Mouse (Mus musculus) embryonic facial prominence, embryonic 13.5 days (tissue): ENCODE measurements around the gene Mrps35. TPM values are rescaled to one million over a fixed set of nuclear protein-coding genes. Genes with fewer than 3 reads are reported as not detected.

ENCODE experiments used
- ATAC-seq: fragments of 200-750 bp; cut with Nextera tagmentation; 2 replicates; pipeline ENCODE4 v1.8.0; 2017; ENCODE audit warnings: low read depth; ENCODE audit not compliant: insufficient number of reproducible peaks, insufficient read depth, low FRiP score, low TSS enrichment
- H3K27ac ChIP-seq: fragments of 300-500 bp; sonication (generic); 2 replicates; pipeline ENCODE4 v1.5.1; 2015; ENCODE audit warnings: moderate library complexity, mild to moderate bottlenecking, inconsistent platforms
- H3K27me3 ChIP-seq: fragments of 300-500 bp; sonication (generic); 2 replicates; pipeline ENCODE4 v1.6.1; 2015; ENCODE audit warnings: mild to moderate bottlenecking, inconsistent platforms
- H3K36me3 ChIP-seq: fragments of 300-500 bp; sonication (generic); 2 replicates; pipeline ENCODE4 v1.6.1; 2015; ENCODE audit warnings: mild to moderate bottlenecking, inconsistent platforms
- H3K4me1 ChIP-seq: fragments of 300-500 bp; sonication (generic); 2 replicates; pipeline ENCODE4 v1.6.1; 2015; ENCODE audit warnings: inconsistent platforms
- H3K4me2 ChIP-seq: fragments of 300-500 bp; sonication (generic); 2 replicates; pipeline ENCODE4 v1.6.1; 2015; ENCODE audit warnings: moderate library complexity, mild to moderate bottlenecking, inconsistent platforms
- H3K4me3 ChIP-seq: fragments of 300-500 bp; sonication (generic); 2 replicates; pipeline ENCODE4 v1.5.1; 2015; ENCODE audit warnings: mild to moderate bottlenecking, inconsistent platforms
- H3K9ac ChIP-seq: fragments of 300-500 bp; sonication (generic); 2 replicates; pipeline ENCODE4 v1.6.1; 2015; ENCODE audit warnings: mild to moderate bottlenecking, inconsistent platforms
- H3K9me3 ChIP-seq: fragments of 300-500 bp; sonication (generic); 2 replicates; pipeline ENCODE4 v1.6.1; 2016; ENCODE audit warnings: inconsistent platforms
- WGBS: fragments of 180-500 bp; shearing (Covaris S2); methylation state at CpG from one replicate; pipeline ENCODE4 v1.1.7; 2015; ENCODE audit warnings: mixed read lengths; 5-methylcytosine and 5-hydroxymethylcytosine counted together
- polyA plus RNA-seq: library from polyadenylated mRNA; unstranded; fragments of >200 nt; fragmentation: Nextera tagmentation; extraction: Ambion mirVana; gene quantifications from 2 replicates; pipeline ENCODE4 v1.2.1, GENCODE M21; 2015

Mrps35 gene
- polyA plus RNA-seq, 1 experiment from 2014 or later, result 106 TPM

DNA sequence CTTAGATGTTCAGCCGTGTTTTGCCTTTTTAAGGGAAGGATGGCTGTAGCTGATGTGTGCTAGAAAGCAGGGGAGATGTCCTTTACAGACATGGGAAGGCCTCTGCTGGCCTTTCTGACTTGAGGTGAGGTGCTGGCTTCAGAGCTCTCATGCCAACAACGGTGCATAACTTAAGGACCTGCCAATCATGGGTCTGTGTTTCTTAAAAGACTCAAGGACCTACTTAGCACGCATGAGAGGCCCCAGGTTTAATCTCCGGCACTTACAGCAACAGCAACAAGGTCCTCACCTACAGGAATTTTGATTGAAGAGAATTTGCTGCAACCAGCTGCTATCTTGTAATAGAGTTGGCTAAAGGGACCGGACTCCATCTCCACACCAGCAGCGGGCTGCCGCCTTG, 66.7 kb downstream of the Mrps35 start:
- Histone ChIP-seq H3K9me3 (no peaks in the 10 kb centered on the region), H3K4me2 (no peak overlapping the region), H3K9ac (no peak overlapping the region), H3K36me3 (peaks cover 69% of the 10 kb centered on the region), H3K27ac (no peak overlapping the region), H3K27me3 (no peaks in the 10 kb centered on the region), H3K4me3 (no peak overlapping the region), H3K4me1 (no peaks in the 10 kb centered on the region)
- ATAC-seq, result no peak
- 83% methylated on average over 7 of the region's 7 CpGs for WGBS

DNA sequence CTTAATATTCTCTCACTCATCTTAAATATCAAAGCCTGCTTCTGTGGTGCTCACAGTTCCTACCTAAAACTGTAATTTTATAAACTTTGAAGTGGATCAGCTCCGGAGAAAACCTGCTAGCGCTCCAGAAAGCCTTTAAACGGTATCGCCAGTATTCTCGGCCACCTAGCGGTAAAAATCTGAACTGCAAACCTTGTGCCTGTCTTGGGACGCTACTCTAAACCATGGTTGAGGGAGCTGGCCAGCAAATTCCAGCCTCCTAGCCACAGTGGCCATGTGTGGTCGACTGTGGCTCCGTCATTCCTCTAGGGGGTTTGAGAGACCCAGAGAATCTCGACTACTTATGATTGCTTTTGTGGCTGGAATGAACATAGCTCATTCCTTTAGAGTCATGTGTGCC, 74.0 kb downstream of the Mrps35 start:
- 5% methylated on average over 10 of the region's 10 CpGs for WGBS
- Histone ChIP-seq H3K36me3 (peaks cover 13% of the 10 kb centered on the region), H3K27me3 (no peaks in the 10 kb centered on the region), H3K9ac (no peak overlapping the region), H3K4me1 (no peaks in the 10 kb centered on the region), H3K27ac (no peak overlapping the region), H3K9me3 (no peaks in the 10 kb centered on the region), H3K4me2 (no peak overlapping the region), H3K4me3 (no peak overlapping the region)
- no peak for ATAC-seq

DNA sequence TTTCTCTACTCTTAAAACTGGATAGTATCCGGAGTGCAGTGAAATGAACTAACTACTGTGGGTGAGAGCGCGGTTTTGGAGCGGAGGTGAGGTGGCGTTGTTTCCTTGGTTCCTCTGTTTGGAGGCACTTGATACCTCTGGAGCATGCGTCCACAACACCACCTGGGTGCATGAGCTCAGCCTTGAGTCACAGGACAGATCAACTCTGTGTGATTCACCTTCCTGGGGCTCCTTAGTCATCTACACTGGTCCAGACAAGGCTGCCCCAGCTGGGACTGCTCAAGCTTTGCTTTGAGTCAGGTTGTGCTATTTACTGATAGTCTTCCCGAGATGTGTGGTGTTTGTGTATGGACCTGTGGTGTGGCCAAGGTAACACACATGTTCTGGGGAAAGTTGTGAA, 75.2 kb downstream of the Mrps35 start:
- Histone ChIP-seq H3K9ac (no peak overlapping the region), H3K4me3 (no peak overlapping the region), H3K4me2 (no peak overlapping the region), H3K27me3 (no peaks in the 10 kb centered on the region), H3K9me3 (no peaks in the 10 kb centered on the region), H3K27ac (no peak overlapping the region), H3K36me3 (peaks cover 4% of the 10 kb centered on the region), H3K4me1 (no peaks in the 10 kb centered on the region)
- WGBS, result 93% methylated on average over 7 of the region's 7 CpGs
- no peak for ATAC-seq

DNA sequence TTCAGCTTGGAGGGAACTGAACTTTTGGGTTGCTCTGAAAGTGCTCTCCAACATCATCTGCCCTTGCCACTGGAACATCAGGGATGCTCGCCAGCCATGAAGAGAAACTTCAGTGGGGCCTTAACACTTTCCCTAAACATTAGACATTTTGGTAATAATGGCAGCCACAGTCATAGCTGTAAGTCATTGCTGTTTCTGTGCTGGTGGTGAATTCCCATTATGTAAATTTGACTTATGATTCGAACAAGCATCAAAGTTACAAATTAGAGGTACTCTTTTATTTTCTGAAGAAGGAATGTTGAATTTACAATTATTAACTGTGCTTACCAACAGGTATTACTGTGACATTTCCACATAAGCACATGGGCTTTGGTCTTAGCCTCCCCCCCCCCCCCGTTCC, 75.6 kb downstream of the Mrps35 start:
- Histone ChIP-seq H3K4me2 (no peak overlapping the region), H3K9ac (no peak overlapping the region), H3K27ac (no peak overlapping the region), H3K4me3 (no peak overlapping the region), H3K4me1 (no peaks in the 10 kb centered on the region), H3K9me3 (no peaks in the 10 kb centered on the region), H3K27me3 (no peaks in the 10 kb centered on the region), H3K36me3 (no peaks in the 10 kb centered on the region; the same call in 1 of the 2 replicates)
- no peak for ATAC-seq
- 86% methylated on average over 3 of the region's 3 CpGs for WGBS

DNA sequence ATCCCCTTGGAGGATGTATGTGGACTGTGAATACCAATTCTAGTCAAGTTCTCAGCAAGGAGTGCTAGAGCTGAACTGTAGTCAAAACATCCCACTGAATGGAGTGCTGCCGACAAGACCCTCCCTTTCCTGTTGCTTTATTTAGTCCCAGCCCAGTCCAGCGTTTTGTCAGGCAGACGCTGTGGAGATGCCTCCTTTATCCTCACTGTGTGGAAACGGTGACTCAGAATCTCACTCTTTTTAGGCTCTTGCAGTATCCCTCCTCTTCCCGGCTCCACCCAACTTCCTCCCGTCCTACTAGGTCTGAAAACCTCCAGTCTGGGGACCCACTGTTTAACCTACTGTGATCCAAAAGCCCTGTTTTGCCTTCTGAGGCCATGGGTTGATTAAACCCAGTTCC, 78.8 kb downstream of the Mrps35 start:
- Histone ChIP-seq H3K27ac (no peak overlapping the region), H3K4me1 (no peaks in the 10 kb centered on the region), H3K9me3 (no peaks in the 10 kb centered on the region), H3K4me2 (no peak overlapping the region), H3K9ac (no peak overlapping the region), H3K36me3 (no peaks in the 10 kb centered on the region), H3K27me3 (no peaks in the 10 kb centered on the region), H3K4me3 (no peak overlapping the region)
- ATAC-seq, result no peak
- WGBS, result 56% methylated on average over 6 of the region's 6 CpGs

Other genes starting within 250 kb of the Mrps35 start
- gene Arntl2, start 246.7 kb upstream of the Mrps35 start, polyA plus RNA-seq, result 8.2 and 11.6 TPM in 2 replicates
- not detected in 2 replicates for gene Smco2, start 192.7 kb upstream of the Mrps35 start, polyA plus RNA-seq
- gene Ppfibp1, start 154.3 kb upstream of the Mrps35 start, polyA plus RNA-seq, result 56.6 and 57.9 TPM in 2 replicates
- gene 1700034J05Rik, start 88.3 kb upstream of the Mrps35 start, polyA plus RNA-seq, result 0.29 and 0.45 TPM in 2 replicates
- gene Rep15, start 10.2 kb upstream of the Mrps35 start, polyA plus RNA-seq, result 1.3 and 1.7 TPM in 2 replicates
- 4.6 and 6.1 TPM in 2 replicates for gene Mansc4, start 44.3 kb downstream of the Mrps35 start, polyA plus RNA-seq
- gene Klhl42, start 48.6 kb downstream of the Mrps35 start, polyA plus RNA-seq, result 9.2 and 10.5 TPM in 2 replicates
- gene Pthlh, start 221.4 kb downstream of the Mrps35 start, polyA plus RNA-seq, result 23.8 and 31.3 TPM in 2 replicates